Mouse (Mus musculus): ENCODE measurements around the gene Gabarapl2.

DNA sequence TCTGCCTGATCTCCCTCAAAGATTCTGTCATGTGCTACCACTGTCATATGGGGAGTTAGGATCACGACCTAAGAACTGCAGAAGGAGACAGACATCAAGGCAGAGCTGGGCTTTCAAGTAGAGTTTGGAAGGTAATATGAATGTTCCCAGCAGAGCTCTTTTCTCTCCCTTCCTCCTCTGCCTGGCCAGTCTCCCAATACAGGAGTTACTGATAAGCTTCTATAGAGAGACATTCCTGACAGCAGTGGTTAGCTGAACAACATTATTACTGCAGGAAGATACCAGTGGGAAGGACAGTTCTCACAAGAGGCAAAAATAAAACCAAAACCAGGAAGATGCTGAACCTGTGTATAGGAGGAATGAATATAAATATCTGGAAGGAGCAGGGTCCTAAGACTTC lies 22.1 kb downstream of the Gabarapl2 start:
- no peak for TF ChIP-seq CTCF (IDR thresholded peaks at IDR 0.05; ENCODE audit: extremely low read depth, insufficient read depth, low read length)
- TF ChIP-seq POLR2A (IDR thresholded peaks at IDR 0.05; ENCODE audit: extremely low read depth, insufficient read depth, low read length): no peak

Measured in cortical plate, adult 2 months (tissue).